Mouse (Mus musculus): ENCODE measurements around the gene Slc38a2.

Slc38a2 gene

GRCm38 (mm10) chr15:96718466-96718865 is 18.9 kb upstream of the Slc38a2 start:
- DNase-seq (ENCODE audit: low spot score) = no peak

GRCm38 (mm10) chr15:96717181-96717580 is 17.7 kb upstream of the Slc38a2 start:
- DNase-seq (ENCODE audit: low spot score) = no peak

GRCm38 (mm10) chr15:96716371-96716770 is 16.8 kb upstream of the Slc38a2 start:
- no peak for DNase-seq (ENCODE audit: low spot score)

GRCm38 (mm10) chr15:96715692-96716080 is 16.2 kb upstream of the Slc38a2 start:
- DNase-seq (ENCODE audit: low spot score) = no peak

GRCm38 (mm10) chr15:96715079-96715691 is 15.7 kb upstream of the Slc38a2 start:
- DNase-seq (ENCODE audit: low spot score) = no peak

GRCm38 (mm10) chr15:96714676-96715016 is 15.1 kb upstream of the Slc38a2 start:
- DNase-seq (ENCODE audit: low spot score) = no peak

- DNase-seq (ENCODE audit: low spot score) = no peak
Measured at GRCm38 (mm10) chr15:96713758-96714675, 14.5 kb upstream of the Slc38a2 start.

GRCm38 (mm10) chr15:96712338-96712737 is 12.8 kb upstream of the Slc38a2 start:
- DNase-seq (ENCODE audit: low spot score) = no peak

GRCm38 (mm10) chr15:96711664-96712063 is 12.1 kb upstream of the Slc38a2 start:
- DNase-seq (ENCODE audit: low spot score) = no peak

- DNase-seq (ENCODE audit: low spot score) = no peak
Measured at GRCm38 (mm10) chr15:96710352-96711114, 11.0 kb upstream of the Slc38a2 start.

- peak; percentile 96 for DNase-seq (ENCODE audit: low spot score)
Measured at GRCm38 (mm10) chr15:96709491-96710351, 10.2 kb upstream of the Slc38a2 start.

GRCm38 (mm10) chr15:96708976-96709490 is 9.5 kb upstream of the Slc38a2 start:
- no peak for DNase-seq (ENCODE audit: low spot score)

- DNase-seq (ENCODE audit: low spot score) = no peak
Measured at GRCm38 (mm10) chr15:96708428-96708827, 8.9 kb upstream of the Slc38a2 start.

GRCm38 (mm10) chr15:96707936-96708335 is 8.4 kb upstream of the Slc38a2 start:
- no peak for DNase-seq (ENCODE audit: low spot score)

- no peak for DNase-seq (ENCODE audit: low spot score)
Measured at GRCm38 (mm10) chr15:96702466-96703031, 3.0 kb upstream of the Slc38a2 start.

GRCm38 (mm10) chr15:96700766-96701165 is 1.2 kb upstream of the Slc38a2 start:
- no peak for DNase-seq (ENCODE audit: low spot score)

- peak; percentile 74 for DNase-seq (ENCODE audit: low spot score)
Measured at GRCm38 (mm10) chr15:96698658-96699448, 677 bp downstream of the Slc38a2 start.

GRCm38 (mm10) chr15:96697901-96698657 is 1.5 kb downstream of the Slc38a2 start:
- DNase-seq (ENCODE audit: low spot score) = no peak

- DNase-seq (ENCODE audit: low spot score) = no peak
Measured at GRCm38 (mm10) chr15:96696486-96697284, 2.8 kb downstream of the Slc38a2 start.
